ENCODE assay signal across 13 mouse cellular contexts in genomic region chr5:129155902-129156311, GRCm38 (mm10). TPM values are rescaled to one million over a fixed set of nuclear protein-coding genes. Genes with fewer than 3 reads are reported as not detected.
A peak's percentile ranks its signal among the peaks of the same experiment; 100 is the strongest.
DNase-seq lines count a peak whose midpoint lies in the region; ATAC-seq and TF ChIP-seq lines count a peak whose summit lies in the region.
"Had no signal": no experiment of that assay in that cellular context is flagged by ENCODE, and none has a peak within 500 bp of the region (broad histone marks: within the 10 kb centered on the region; RNA-seq: fewer than 3 reads in every experiment).

No protein-coding gene starts in this region.

- 26% methylated on average over 9 of the region's 9 CpGs for WGBS in lung, embryonic 16.5 days
- 14% methylated on average over 9 of the region's 9 CpGs for WGBS in hindbrain, embryonic 10.5 days
- WGBS in midbrain, embryonic 12.5 days = 7% methylated on average over 9 of the region's 9 CpGs
- 54% methylated on average over 9 of the region's 9 CpGs for WGBS in heart, embryonic 11.5 days (ENCODE audit: insufficient replicate concordance)
- WGBS in stomach, postnatal 0 days = 22% methylated on average over 9 of the region's 9 CpGs

- no peaks in the 10 kb centered on the region for H3K9me3 ChIP-seq in lung, embryonic 16.5 days (ENCODE audit: control insufficient read depth, low read length)
- no peaks in the 10 kb centered on the region for H3K9me3 ChIP-seq in hindbrain, embryonic 10.5 days
- H3K9me3 ChIP-seq in midbrain, embryonic 12.5 days = no peaks in the 10 kb centered on the region
- H3K9me3 ChIP-seq in heart, embryonic 11.5 days (replicated peaks; ENCODE audit: control insufficient read depth, low read length) = no peaks in the 10 kb centered on the region
- no peaks in the 10 kb centered on the region for H3K9me3 ChIP-seq in stomach, postnatal 0 days (ENCODE audit: control insufficient read depth, low read length)

- H3K36me3 ChIP-seq in lung, embryonic 16.5 days (ENCODE audit: control insufficient read depth, insufficient read depth, low read length) = no peaks in the 10 kb centered on the region
- no peaks in the 10 kb centered on the region for H3K36me3 ChIP-seq in hindbrain, embryonic 10.5 days
- no peaks in the 10 kb centered on the region for H3K36me3 ChIP-seq in midbrain, embryonic 12.5 days
- no peaks in the 10 kb centered on the region for H3K36me3 ChIP-seq in heart, embryonic 11.5 days (ENCODE audit: control insufficient read depth, insufficient read depth, low read length)
- no peaks in the 10 kb centered on the region for H3K36me3 ChIP-seq in stomach, postnatal 0 days (ENCODE audit: control insufficient read depth, insufficient read depth, low read length)

- no peak overlapping the region for H3K27ac ChIP-seq in lung, embryonic 16.5 days (ENCODE audit: low read length)
- peak overlapping the region; percentile 90 for H3K27ac ChIP-seq in hindbrain, embryonic 10.5 days
- H3K27ac ChIP-seq in midbrain, embryonic 12.5 days (replicated peaks) = peak overlapping the region; percentile 84
- H3K27ac ChIP-seq in heart, embryonic 11.5 days (ENCODE audit: low read depth, low read length) = no peak overlapping the region
- H3K27ac ChIP-seq in stomach, postnatal 0 days (replicated peaks) = no peak overlapping the region

- TF ChIP-seq CTCF in stomach, postnatal 0 days (IDR thresholded peaks at IDR 0.05; ENCODE audit: low read depth) = no peak

- ATAC-seq in lung, embryonic 16.5 days (ENCODE audit: low read depth) = peak; percentile 66; the same call in 1 of the 2 replicates
- ATAC-seq in midbrain, embryonic 12.5 days (ENCODE audit: low FRiP score, low read depth) = peak; percentile 76
- no peak for ATAC-seq in heart, embryonic 11.5 days (replicated peaks; ENCODE audit: insufficient number of reproducible peaks, low FRiP score, low TSS enrichment)
- ATAC-seq in stomach, postnatal 0 days (ENCODE audit: low FRiP score, low TSS enrichment) = no peak
- ATAC-seq: activated CD4-positive, CD25-positive, alpha-beta regulatory T cell, adult 4 months had no signal

- no peak for TF ChIP-seq EP300 in stomach, postnatal 0 days (optimal IDR thresholded peaks at IDR 0.05)

- no peak overlapping the region for H3K4me2 ChIP-seq in lung, embryonic 16.5 days (ENCODE audit: low read depth, low read length)
- peak overlapping the region; percentile 36 for H3K4me2 ChIP-seq in midbrain, embryonic 12.5 days (replicated peaks)
- no peak overlapping the region for H3K4me2 ChIP-seq in heart, embryonic 11.5 days
- no peak overlapping the region for H3K4me2 ChIP-seq in stomach, postnatal 0 days (replicated peaks; ENCODE audit: low read depth)
- H3K4me2 ChIP-seq: liver, embryonic 11.5 days had no signal

- 0 out of 2 replicates have a peak, but pooled peaks cover 2% of the 10 kb centered on the region for H3K4me1 ChIP-seq in lung, embryonic 16.5 days (replicated peaks; ENCODE audit: control insufficient read depth, insufficient read depth, low read length)
- H3K4me1 ChIP-seq in hindbrain, embryonic 10.5 days (replicated peaks) = peaks cover 52% of the 10 kb centered on the region
- H3K4me1 ChIP-seq in midbrain, embryonic 12.5 days = peaks cover 29% of the 10 kb centered on the region
- no peaks in the 10 kb centered on the region for H3K4me1 ChIP-seq in heart, embryonic 11.5 days (ENCODE audit: control insufficient read depth, insufficient read depth, low read length)
- no peaks in the 10 kb centered on the region for H3K4me1 ChIP-seq in stomach, postnatal 0 days (replicated peaks; ENCODE audit: control insufficient read depth, insufficient read depth)

- H3K9ac ChIP-seq in lung, embryonic 16.5 days (ENCODE audit: low read length) = no peak overlapping the region
- H3K9ac ChIP-seq in midbrain, embryonic 12.5 days (replicated peaks) = no peak overlapping the region
- no peak overlapping the region for H3K9ac ChIP-seq in heart, embryonic 11.5 days (ENCODE audit: low read depth, low read length)
- no peak overlapping the region for H3K9ac ChIP-seq in stomach, postnatal 0 days (ENCODE audit: low read length)

- H3K4me3 ChIP-seq in lung, embryonic 16.5 days (ENCODE audit: low read length) = no peak overlapping the region
- peak overlapping the region; percentile 27 for H3K4me3 ChIP-seq in hindbrain, embryonic 10.5 days
- no peak overlapping the region for H3K4me3 ChIP-seq in midbrain, embryonic 12.5 days
- H3K4me3 ChIP-seq in heart, embryonic 11.5 days (ENCODE audit: low read depth, low read length) = no peak overlapping the region
- no peak overlapping the region for H3K4me3 ChIP-seq in stomach, postnatal 0 days (ENCODE audit: low read depth, low read length)

- no peak for DNase-seq in lung, postnatal 10 days
- peak; percentile 68 for DNase-seq in hindbrain, embryonic 10.5 days (ENCODE audit: low spot score)
- DNase-seq in retina, embryonic 14.5 days (ENCODE audit: low spot score) = peak; percentile 35
- no peak for DNase-seq in urinary bladder, postnatal 25 days (ENCODE audit: low spot score)
- no peak for DNase-seq in stomach, postnatal 0 days (ENCODE audit: low spot score)
- DNase-seq: heart, adult 11 months; heart, postnatal 10 days; kidney, adult 11 months had no signal

- no peaks in the 10 kb centered on the region for H3K27me3 ChIP-seq in lung, embryonic 16.5 days (ENCODE audit: control insufficient read depth, insufficient read depth, low read depth, low read length)
- H3K27me3 ChIP-seq in hindbrain, embryonic 10.5 days (ENCODE audit: insufficient read depth, poor library complexity, severe bottlenecking) = no peaks in the 10 kb centered on the region; the same call in 1 of the 2 replicates
- no peaks in the 10 kb centered on the region; the same call in 1 of the 2 replicates for H3K27me3 ChIP-seq in midbrain, embryonic 12.5 days
- H3K27me3 ChIP-seq in heart, embryonic 11.5 days (ENCODE audit: control insufficient read depth, insufficient read depth, low read length) = no peaks in the 10 kb centered on the region; the same call in 1 of the 2 replicates
- H3K27me3 ChIP-seq in stomach, postnatal 0 days (ENCODE audit: control insufficient read depth, insufficient read depth, low read length) = no peaks in the 10 kb centered on the region

RNA-seq across cellular contexts. Expression of gene Adgrd1, which starts 59.4 kb away (rescaled TPM):
- polyA plus RNA-seq in lung, embryonic 16.5 days (2015; fragmentation: Nextera tagmentation; extraction: Ambion mirVana) = 1.7 and 1.8 TPM in 2 replicates
- 0.06 and 0.13 TPM in 2 replicates for polyA plus RNA-seq in hindbrain, embryonic 10.5 days (2016; fragmentation: Nextera tagmentation; extraction: Ambion mirVana)
- 0.07 and 0.11 TPM in 2 replicates for polyA plus RNA-seq in midbrain, embryonic 12.5 days (2016; fragmentation: Nextera tagmentation; extraction: Ambion mirVana)
- 0.23 and 0.31 TPM in 2 replicates for polyA plus RNA-seq in heart, embryonic 11.5 days (2014; fragmentation: Nextera tagmentation; extraction: Ambion mirVana)
- 3.1 and 3.7 TPM in 2 replicates for polyA plus RNA-seq in stomach, postnatal 0 days (2015; fragmentation: Nextera tagmentation; extraction: Ambion mirVana)
- polyA plus RNA-seq: liver, embryonic 11.5 days had no signal

Comparison
In these comparisons a context has a peak if more than half of its experiments do, and no peak if none do; other contexts are left out.
1. ATAC-seq: peak in lung, embryonic 16.5 days (single experiment) and midbrain, embryonic 12.5 days (single experiment); none in heart, embryonic 11.5 days (single experiment) and stomach, postnatal 0 days (single experiment).
2. H3K27ac ChIP-seq: peak in hindbrain, embryonic 10.5 days (single experiment) and midbrain, embryonic 12.5 days (single experiment); none in lung, embryonic 16.5 days (single experiment), heart, embryonic 11.5 days (single experiment) and stomach, postnatal 0 days (single experiment).
3. DNase-seq: peak in hindbrain, embryonic 10.5 days (single experiment) and retina, embryonic 14.5 days (single experiment); none in lung, postnatal 10 days (single experiment), urinary bladder, postnatal 25 days (single experiment) and stomach, postnatal 0 days (single experiment).